Mouse (Mus musculus) natural killer cell, adult 2 months (primary cell): ENCODE data around the gene Mov10l1.

ENCODE experiments used
- DNase-seq, 2 experiments: peaks; one replicate each; pipeline ENCODE4 v3.0.0; 2022; ENCODE audit warnings: low spot score in 2 of 2

Gene Mov10l1

GRCm38 (mm10) chr15:88982534-88983079 lies at the start of gene Mov10l1:
Gene Mov10l1 (plus strand): TSS chr15:88982909.
- DNase-seq, result no peak

GRCm38 (mm10) chr15:88934141-88934540 lies 48.6 kb upstream of the Mov10l1 start:
- DNase-seq, result no peak

GRCm38 (mm10) chr15:88936619-88937290 lies 46.0 kb upstream of the Mov10l1 start:
- no peak for DNase-seq

- DNase-seq, result no peak
Measured at GRCm38 (mm10) chr15:88937291-88937650, 45.4 kb upstream of the Mov10l1 start.

- DNase-seq, result no peak
Measured at GRCm38 (mm10) chr15:88942783-88943182, 39.9 kb upstream of the Mov10l1 start.

- DNase-seq, result no peak
Measured at GRCm38 (mm10) chr15:88943896-88944551, 38.7 kb upstream of the Mov10l1 start.

- no peak for DNase-seq
Measured at GRCm38 (mm10) chr15:88946851-88947250, 35.9 kb upstream of the Mov10l1 start.

- DNase-seq, result no peak
Measured at GRCm38 (mm10) chr15:88951246-88951645, 31.5 kb upstream of the Mov10l1 start.

- DNase-seq, result no peak
Measured at GRCm38 (mm10) chr15:88954368-88955072, 28.2 kb upstream of the Mov10l1 start, which contains the start of gene Ttll8. Gene Ttll8 (minus strand): TSS chr15:88954418.

- DNase-seq, result no peak
Measured at GRCm38 (mm10) chr15:88955342-88955741, 27.4 kb upstream of the Mov10l1 start.

- DNase-seq, result no peak
Measured at GRCm38 (mm10) chr15:88957522-88957921, 25.2 kb upstream of the Mov10l1 start.

GRCm38 (mm10) chr15:88964070-88964578 lies 18.6 kb upstream of the Mov10l1 start:
- no peak for DNase-seq

- no peak for DNase-seq
Measured at GRCm38 (mm10) chr15:88972300-88972699, 10.4 kb upstream of the Mov10l1 start.

- DNase-seq, result no peak
Measured at GRCm38 (mm10) chr15:88978281-88979137, 4.2 kb upstream of the Mov10l1 start, which contains the start of gene Mlc1. Gene Mlc1 (minus strand): TSS chr15:88979007.

- no peak for DNase-seq
Measured at GRCm38 (mm10) chr15:88979138-88979446, 3.6 kb upstream of the Mov10l1 start.

GRCm38 (mm10) chr15:88989236-88989635 lies 6.5 kb downstream of the Mov10l1 start:
- DNase-seq, result no peak

GRCm38 (mm10) chr15:88998636-88999035 lies 15.9 kb downstream of the Mov10l1 start:
- no peak for DNase-seq

- no peak for DNase-seq
Measured at GRCm38 (mm10) chr15:88999124-88999523, 16.4 kb downstream of the Mov10l1 start.

GRCm38 (mm10) chr15:89000367-89000766 lies 17.7 kb downstream of the Mov10l1 start:
- no peak for DNase-seq

- no peak for DNase-seq
Measured at GRCm38 (mm10) chr15:89001245-89001644, 18.5 kb downstream of the Mov10l1 start.

GRCm38 (mm10) chr15:89007002-89007401 lies 24.3 kb downstream of the Mov10l1 start:
- DNase-seq, result no peak
